Mouse (Mus musculus) naive thymus-derived CD4-positive, alpha-beta T cell, adult 5 months (primary cell): ENCODE results near the gene Smyd5. TPM values are rescaled to one million over a fixed set of nuclear protein-coding genes. Genes with fewer than 3 reads are reported as not detected.

Experiments
- polyA plus RNA-seq: library from polyadenylated mRNA; unstranded; fragments of 100-300 nt; shearing (Covaris generic); gene quantifications from one replicate; pipeline ENCODE4 v1.2.1, GENCODE M21; 2017

The Smyd5 gene
- polyA plus RNA-seq = 34.2 TPM

DNA sequence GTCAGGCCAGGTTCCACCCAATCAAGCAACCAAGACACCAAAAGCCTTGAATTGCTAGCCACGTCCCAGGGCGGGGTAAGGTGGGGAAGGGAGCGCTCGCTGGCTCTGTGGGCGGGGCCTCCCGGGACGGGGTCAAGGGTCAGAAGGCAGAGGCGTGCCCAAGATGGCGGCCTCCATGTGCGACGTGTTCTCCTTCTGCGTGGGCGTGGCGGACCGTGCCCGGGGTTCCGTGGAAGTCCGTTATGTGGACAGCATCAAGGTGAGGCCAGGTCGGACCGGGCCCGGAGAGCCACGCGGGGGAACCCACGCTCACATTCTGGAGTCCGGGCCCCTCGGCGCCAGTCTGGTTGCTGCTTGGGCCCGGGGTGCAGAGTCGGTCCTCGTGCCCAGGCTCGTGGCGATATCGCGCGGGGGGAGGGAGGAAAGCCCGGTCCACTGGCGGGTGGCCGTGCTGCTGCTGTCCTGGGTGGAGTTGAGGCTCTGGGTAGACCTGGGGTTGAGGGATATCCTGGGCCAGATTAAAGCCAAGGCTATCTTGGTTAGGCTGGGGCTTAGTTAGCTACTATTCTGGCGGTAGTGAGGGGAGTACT, at the start of gene Smyd5:
Smyd5 (plus strand) TSS at position 148 of the 590 bp plus-strand sequence.

DNA sequence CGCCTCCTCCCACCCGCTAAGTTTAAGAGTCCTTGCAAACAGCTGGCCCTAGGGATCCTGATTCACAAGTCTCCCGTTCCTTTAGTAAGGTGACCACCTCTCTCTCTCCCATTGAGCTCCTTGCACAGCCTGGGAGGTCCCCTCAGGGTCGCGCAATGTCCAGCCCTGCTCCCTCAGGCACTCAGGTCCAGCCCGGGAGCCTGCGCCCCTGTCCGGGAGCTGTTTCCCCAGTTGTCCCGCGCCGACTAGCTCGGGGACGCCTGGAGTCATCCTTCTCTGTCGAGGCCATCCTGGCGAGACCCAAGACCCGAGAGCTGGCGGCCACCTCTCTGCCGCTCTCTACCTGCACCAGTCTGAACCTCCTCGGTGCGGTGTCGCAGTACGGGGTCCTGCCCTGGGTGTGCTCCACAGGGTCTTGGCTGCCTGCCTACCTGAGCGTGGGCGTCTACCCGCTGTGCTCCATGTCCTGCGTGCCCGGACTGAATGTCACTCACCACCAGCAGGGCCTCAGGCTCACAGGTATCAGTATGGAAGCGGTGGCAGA, 7.9 kb upstream of the Smyd5 start, which contains the start of gene Noto:
Noto (plus strand) TSS at position 51 of the 544 bp plus-strand sequence.

DNA sequence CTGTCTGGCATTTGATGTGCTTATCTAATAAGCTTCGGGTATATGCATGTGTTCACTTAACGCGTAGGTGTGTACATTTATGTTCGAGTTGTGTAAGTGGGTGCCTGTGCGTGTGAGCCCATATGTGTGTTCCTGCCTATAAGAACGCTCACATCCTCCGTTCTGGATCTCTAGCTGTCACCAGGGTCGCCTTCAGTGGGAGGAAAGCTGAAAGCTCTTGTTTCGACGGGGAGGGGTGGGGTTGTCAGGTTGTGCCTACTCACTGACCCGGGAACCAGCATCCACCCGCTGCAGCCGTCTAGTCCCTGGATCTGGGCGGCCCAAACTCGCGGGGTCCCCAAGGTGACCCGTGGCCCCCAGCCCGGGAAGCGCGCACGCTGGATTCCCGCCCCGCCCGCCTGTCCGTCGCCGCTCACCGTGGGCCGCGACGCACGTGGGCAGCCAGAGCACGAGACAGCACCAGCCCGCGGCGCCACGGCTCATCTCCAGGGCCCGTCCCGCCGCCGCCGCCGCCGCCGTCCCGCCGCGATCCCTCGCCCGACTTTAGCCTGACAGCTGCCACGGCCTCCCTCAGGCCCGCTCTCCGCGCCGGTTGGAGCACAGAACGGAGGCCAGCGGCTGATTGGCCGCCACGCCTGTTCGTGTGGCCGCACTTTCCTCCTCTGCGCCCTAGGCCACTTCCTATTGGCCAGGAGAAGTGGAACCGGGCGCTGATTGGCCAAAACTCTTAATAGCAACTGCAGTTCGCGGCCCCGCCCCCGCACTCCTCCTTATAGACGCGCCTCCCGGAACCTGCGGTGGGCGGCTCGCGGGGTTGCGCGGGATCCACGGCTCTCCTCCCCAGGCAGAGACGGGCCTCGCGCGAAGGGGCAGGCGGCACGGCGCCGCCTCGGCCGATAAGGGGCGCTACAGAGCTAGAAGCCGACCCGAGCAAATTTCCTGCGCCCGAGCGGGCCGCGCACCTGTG, 19.2 kb downstream of the Smyd5 start, which contains the start of gene Cct7:
Cct7 (plus strand) TSS at position 818 of the 967 bp plus-strand sequence.

DNA sequence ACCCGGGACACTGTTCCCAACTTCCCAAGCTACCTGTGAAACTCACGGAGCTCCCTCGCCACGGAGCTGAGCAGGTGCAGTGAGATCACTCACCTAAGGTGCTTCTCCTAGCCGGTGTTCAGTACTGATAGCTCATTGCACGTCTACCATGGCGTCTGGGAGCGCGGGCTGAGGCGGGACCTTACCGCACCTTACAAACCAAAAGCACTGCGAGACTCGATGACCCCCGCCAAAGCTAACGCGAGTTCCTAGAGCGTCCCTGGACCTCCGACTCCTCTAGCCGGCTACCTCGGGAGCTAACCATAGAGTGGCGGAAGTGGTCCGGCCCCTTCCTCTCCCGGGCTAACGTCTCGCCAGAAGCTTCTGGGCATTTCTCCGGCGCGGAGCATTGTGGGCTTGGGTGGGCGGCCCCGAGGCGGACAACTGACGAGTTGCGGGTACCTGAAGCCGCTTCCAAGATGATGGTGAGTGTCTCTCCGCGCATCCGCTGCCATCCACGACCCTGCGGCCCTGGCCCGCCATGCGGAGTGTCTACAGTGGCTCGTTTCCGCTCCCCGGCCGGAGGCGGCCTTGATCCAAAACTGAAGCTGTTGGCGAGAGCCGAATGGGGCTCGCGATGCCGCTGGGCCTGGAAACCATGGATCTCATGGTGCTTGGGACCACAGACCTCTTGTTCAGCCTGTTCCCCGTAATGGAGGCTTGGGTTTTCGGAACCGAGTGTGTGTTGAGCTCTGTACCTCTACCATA, 20.0 kb downstream of the Smyd5 start, which contains the start of gene Pradc1:
Pradc1 (minus strand) TSS at position 307 of the 747 bp plus-strand sequence.

Other genes starting within 250 kb of the Smyd5 start
- gene Emx1, start 244.6 kb upstream of the Smyd5 start, polyA plus RNA-seq = not detected
- 1.5 TPM for gene Sfxn5, start 98.6 kb upstream of the Smyd5 start, polyA plus RNA-seq
- 0.58 TPM for gene Rab11fip5, start 57.4 kb upstream of the Smyd5 start, polyA plus RNA-seq
- not detected for gene Noto, start 8.1 kb upstream of the Smyd5 start, polyA plus RNA-seq
- gene Cct7, start 19.5 kb downstream of the Smyd5 start, polyA plus RNA-seq = 313 TPM
- 20.5 TPM for gene Pradc1, start 20.0 kb downstream of the Smyd5 start, polyA plus RNA-seq
- gene Fbxo41, start 71.0 kb downstream of the Smyd5 start, polyA plus RNA-seq = not detected
- not detected for gene Egr4, start 81.6 kb downstream of the Smyd5 start, polyA plus RNA-seq
- gene Alms1, start 155.5 kb downstream of the Smyd5 start, polyA plus RNA-seq = 1.3 TPM